In genomic region chr3:32366246-32366734, GRCm38 (mm10) we compare ENCODE assay signal across 8 mouse cellular contexts. TPM values are rescaled to one million over a fixed set of nuclear protein-coding genes. Genes with fewer than 3 reads are reported as not detected.
A peak's percentile ranks its signal among the peaks of the same experiment; 100 is the strongest.
DNase-seq lines count a peak whose midpoint lies in the region; ATAC-seq lines count a peak whose summit lies in the region.

No protein-coding gene starts in this region.

- H3K4me1 ChIP-seq in heart, embryonic 11.5 days (ENCODE audit: control insufficient read depth, insufficient read depth, low read length): peaks cover 5% of the 10 kb centered on the region
- H3K4me1 ChIP-seq in embryonic facial prominence, embryonic 12.5 days: peaks cover 9% of the 10 kb centered on the region; the same call in 1 of the 2 replicates
- H3K4me1 ChIP-seq in kidney, embryonic 16.5 days (ENCODE audit: insufficient read depth, low read length): peaks cover 10% of the 10 kb centered on the region
- peaks cover 23% of the 10 kb centered on the region for H3K4me1 ChIP-seq in midbrain, embryonic 16.5 days (ENCODE audit: control insufficient read depth, insufficient read depth, low read length)

- peak overlapping the region; percentile 90 for H3K4me3 ChIP-seq in heart, embryonic 11.5 days (ENCODE audit: low read depth, low read length)
- H3K4me3 ChIP-seq in embryonic facial prominence, embryonic 12.5 days: peak overlapping the region; percentile 78
- peak overlapping the region; percentile 92 for H3K4me3 ChIP-seq in kidney, embryonic 16.5 days (ENCODE audit: low read length)
- peak overlapping the region; percentile 97 for H3K4me3 ChIP-seq in midbrain, embryonic 16.5 days (ENCODE audit: low read depth, low read length)

- H3K36me3 ChIP-seq in heart, embryonic 11.5 days (ENCODE audit: control insufficient read depth, insufficient read depth, low read length): no peaks in the 10 kb centered on the region
- no peaks in the 10 kb centered on the region for H3K36me3 ChIP-seq in embryonic facial prominence, embryonic 12.5 days
- no peaks in the 10 kb centered on the region for H3K36me3 ChIP-seq in kidney, embryonic 16.5 days (ENCODE audit: insufficient read depth, low read length)
- no peaks in the 10 kb centered on the region for H3K36me3 ChIP-seq in midbrain, embryonic 16.5 days (ENCODE audit: control insufficient read depth, insufficient read depth, low read length)

- no peaks in the 10 kb centered on the region for H3K9me3 ChIP-seq in heart, embryonic 11.5 days (replicated peaks; ENCODE audit: control insufficient read depth, low read length)
- H3K9me3 ChIP-seq in embryonic facial prominence, embryonic 12.5 days: no peaks in the 10 kb centered on the region
- no peaks in the 10 kb centered on the region for H3K9me3 ChIP-seq in kidney, embryonic 16.5 days (ENCODE audit: low read length)
- no peaks in the 10 kb centered on the region for H3K9me3 ChIP-seq in midbrain, embryonic 16.5 days (replicated peaks; ENCODE audit: control insufficient read depth, low read length, poor library complexity, severe bottlenecking)

- peak overlapping the region; percentile 92 for H3K4me2 ChIP-seq in heart, embryonic 11.5 days
- H3K4me2 ChIP-seq in embryonic facial prominence, embryonic 12.5 days (replicated peaks): peak overlapping the region; percentile 83
- H3K4me2 ChIP-seq in kidney, embryonic 16.5 days (replicated peaks; ENCODE audit: low read depth, low read length): peak overlapping the region; percentile 92
- peak overlapping the region; percentile 97 for H3K4me2 ChIP-seq in midbrain, embryonic 16.5 days (ENCODE audit: low read length)

- DNase-seq in heart, adult 8-10 months (ENCODE audit: low spot score): no peak
- DNase-seq in ES-CJ7 (ENCODE audit: low read depth, low spot score): peak; percentile 23
- DNase-seq in spleen, adult 18-20 months: no peak
- no peak for DNase-seq in B cell, adult 2 months

- no peak overlapping the region for H3K27ac ChIP-seq in heart, embryonic 11.5 days (ENCODE audit: low read depth, low read length)
- no peak overlapping the region for H3K27ac ChIP-seq in embryonic facial prominence, embryonic 12.5 days
- no peak overlapping the region for H3K27ac ChIP-seq in kidney, embryonic 16.5 days (ENCODE audit: low read length)
- H3K27ac ChIP-seq in midbrain, embryonic 16.5 days (ENCODE audit: low read length): peak overlapping the region; percentile 95; the same call in 1 of the 2 replicates

- 54% methylated on average over 17 of the region's 17 CpGs for WGBS in heart, embryonic 11.5 days (ENCODE audit: insufficient replicate concordance)
- 65% methylated on average over 17 of the region's 17 CpGs for WGBS in embryonic facial prominence, embryonic 12.5 days
- WGBS in kidney, embryonic 16.5 days: 72% methylated on average over 17 of the region's 17 CpGs
- 52% methylated on average over 17 of the region's 17 CpGs for WGBS in midbrain, embryonic 16.5 days

- no peaks in the 10 kb centered on the region; the same call in 1 of the 2 replicates for H3K27me3 ChIP-seq in heart, embryonic 11.5 days (ENCODE audit: control insufficient read depth, insufficient read depth, low read length)
- H3K27me3 ChIP-seq in embryonic facial prominence, embryonic 12.5 days: peaks cover 8% of the 10 kb centered on the region; the same call in 1 of the 2 replicates
- no peaks in the 10 kb centered on the region for H3K27me3 ChIP-seq in kidney, embryonic 16.5 days (ENCODE audit: insufficient read depth, low read length)
- no peaks in the 10 kb centered on the region for H3K27me3 ChIP-seq in midbrain, embryonic 16.5 days (ENCODE audit: control insufficient read depth, insufficient read depth, low read depth, low read length)

- H3K9ac ChIP-seq in heart, embryonic 11.5 days (ENCODE audit: low read depth, low read length): no peak overlapping the region
- H3K9ac ChIP-seq in embryonic facial prominence, embryonic 12.5 days: no peak overlapping the region
- H3K9ac ChIP-seq in kidney, embryonic 16.5 days (replicated peaks; ENCODE audit: low read length): no peak overlapping the region
- H3K9ac ChIP-seq in midbrain, embryonic 16.5 days (ENCODE audit: low read depth, low read length): peak overlapping the region; percentile 94

- ATAC-seq in heart, embryonic 11.5 days (replicated peaks; ENCODE audit: insufficient number of reproducible peaks, low FRiP score, low TSS enrichment): no peak
- no peak for ATAC-seq in embryonic facial prominence, embryonic 12.5 days (ENCODE audit: insufficient number of reproducible peaks, insufficient read depth, low FRiP score, low TSS enrichment)
- ATAC-seq in kidney, embryonic 16.5 days (ENCODE audit: low FRiP score, low TSS enrichment): peak; percentile 29
- peak; percentile 65 for ATAC-seq in midbrain, embryonic 16.5 days

RNA-seq across cellular contexts. Expression of gene Zmat3, which starts 0.5 kb away (rescaled TPM):
- 5.3 and 5.8 TPM in 2 replicates for polyA plus RNA-seq in heart, embryonic 11.5 days (2014; fragmentation: Nextera tagmentation; extraction: Ambion mirVana)
- total RNA-seq in heart, adult 8-10 months (2022): 1 to 10 TPM; 5.9 to 8.9 (median 6.6) TPM
- 5.2 TPM in 2 replicates for polyA plus RNA-seq in embryonic facial prominence, embryonic 12.5 days (2016; fragmentation: Nextera tagmentation; extraction: Ambion mirVana)
- polyA plus RNA-seq in kidney, embryonic 16.5 days (2015; fragmentation: Nextera tagmentation; extraction: Ambion mirVana): 3.6 and 4.2 TPM in 2 replicates
- polyA plus RNA-seq in midbrain, embryonic 16.5 days (2015; fragmentation: Nextera tagmentation; extraction: Ambion mirVana): 6.3 and 6.5 TPM in 2 replicates

RNA-seq across cellular contexts. Expression of gene Pik3ca, which starts 31.2 kb away (rescaled TPM):
- polyA plus RNA-seq in heart, embryonic 11.5 days (2014; fragmentation: Nextera tagmentation; extraction: Ambion mirVana): 10.1 and 12.0 TPM in 2 replicates
- total RNA-seq in heart, adult 8-10 months (2022): 10 to 100 TPM; 42.2 to 50.1 (median 45.1) TPM
- polyA plus RNA-seq in embryonic facial prominence, embryonic 12.5 days (2016; fragmentation: Nextera tagmentation; extraction: Ambion mirVana): 10.9 and 12.2 TPM in 2 replicates
- 10.0 and 10.5 TPM in 2 replicates for polyA plus RNA-seq in kidney, embryonic 16.5 days (2015; fragmentation: Nextera tagmentation; extraction: Ambion mirVana)
- polyA plus RNA-seq in midbrain, embryonic 16.5 days (2015; fragmentation: Nextera tagmentation; extraction: Ambion mirVana): 12.8 and 16.5 TPM in 2 replicates

Comparison
In these comparisons a context has a peak if more than half of its experiments do, and no peak if none do; other contexts are left out.
1. ATAC-seq: peak in kidney, embryonic 16.5 days (single experiment) and midbrain, embryonic 16.5 days (single experiment); none in heart, embryonic 11.5 days (single experiment) and embryonic facial prominence, embryonic 12.5 days (single experiment).
2. Peak in every context shown above with its lines, with median percentiles within 50 percentile points of each other: H3K4me2 ChIP-seq and H3K4me3 ChIP-seq.